Mouse (Mus musculus): ENCODE measurements at regions not wholly inside any gene's neighbourhood (a gene's known extent, or its start where the extent isn't known, plus 50 kb on each side); places are given as distances from the start of the nearest gene placed in this dataset.

GRCm38 (mm10) chr7:88544393-88544792 is 114.3 kb downstream of the Rab38 start:
- no peak overlapping the region for H3K4me3 ChIP-seq (ENCODE audit: low read depth, low read length)
- ATAC-seq (ENCODE audit: low FRiP score) (peak; percentile 77; the same call in 1 of the 2 replicates), DNase-seq (ENCODE audit: low spot score) (peak; percentile 85)
- no peak overlapping the region for H3K9ac ChIP-seq (ENCODE audit: low read depth, low read length)
- WGBS = 10% methylated on average over 4 of the region's 4 CpGs
- H3K27me3 ChIP-seq (ENCODE audit: control insufficient read depth, insufficient read depth, low read length) = no peaks in the 10 kb centered on the region
- H3K9me3 ChIP-seq (ENCODE audit: control insufficient read depth, low read length) = no peaks in the 10 kb centered on the region
- H3K36me3 ChIP-seq (ENCODE audit: control insufficient read depth, insufficient read depth, low read length) = no peaks in the 10 kb centered on the region
- no peak overlapping the region for H3K27ac ChIP-seq (ENCODE audit: low read depth, low read length)
- no peaks in the 10 kb centered on the region for H3K4me1 ChIP-seq (replicated peaks; ENCODE audit: control insufficient read depth, insufficient read depth, low read length)
- H3K4me2 ChIP-seq (replicated peaks; ENCODE audit: low read depth, low read length) = no peak overlapping the region

GRCm38 (mm10) chr7:88544976-88545654 is 115.0 kb downstream of the Rab38 start:
- H3K36me3 ChIP-seq (ENCODE audit: control insufficient read depth, insufficient read depth, low read length) = no peaks in the 10 kb centered on the region
- no peak overlapping the region for H3K9ac ChIP-seq (ENCODE audit: low read depth, low read length)
- no peak overlapping the region for H3K27ac ChIP-seq (ENCODE audit: low read depth, low read length)
- DNase-seq (ENCODE audit: low spot score) = peak; percentile 2
- no peak overlapping the region for H3K4me3 ChIP-seq (ENCODE audit: low read depth, low read length)
- ATAC-seq (ENCODE audit: low FRiP score) = no peak
- no peaks in the 10 kb centered on the region for H3K9me3 ChIP-seq (ENCODE audit: control insufficient read depth, low read length)
- 38% methylated on average over 5 of the region's 5 CpGs for WGBS
- no peaks in the 10 kb centered on the region for H3K27me3 ChIP-seq (ENCODE audit: control insufficient read depth, insufficient read depth, low read length)
- no peaks in the 10 kb centered on the region for H3K4me1 ChIP-seq (replicated peaks; ENCODE audit: control insufficient read depth, insufficient read depth, low read length)
- no peak overlapping the region for H3K4me2 ChIP-seq (replicated peaks; ENCODE audit: low read depth, low read length)

GRCm38 (mm10) chr7:88575073-88575472 is 145.0 kb downstream of the Rab38 start:
- Histone ChIP-seq H3K4me2 (replicated peaks; ENCODE audit: low read depth, low read length) (no peak overlapping the region), H3K9ac (ENCODE audit: low read depth, low read length) (no peak overlapping the region), H3K9me3 (ENCODE audit: control insufficient read depth, low read length) (no peaks in the 10 kb centered on the region), H3K4me1 (replicated peaks; ENCODE audit: control insufficient read depth, insufficient read depth, low read length) (no peaks in the 10 kb centered on the region), H3K27ac (ENCODE audit: low read depth, low read length) (no peak overlapping the region), H3K4me3 (ENCODE audit: low read depth, low read length) (no peak overlapping the region), H3K27me3 (ENCODE audit: control insufficient read depth, insufficient read depth, low read length) (no peaks in the 10 kb centered on the region), H3K36me3 (ENCODE audit: control insufficient read depth, insufficient read depth, low read length) (no peaks in the 10 kb centered on the region)
- WGBS = 70% methylated on average over 1 of the region's 1 CpGs
- DNase-seq (ENCODE audit: low spot score) (no peak), ATAC-seq (ENCODE audit: low FRiP score) (no peak)

- 86% methylated on average over 1 of the region's 1 CpGs for WGBS
- ATAC-seq (ENCODE audit: low FRiP score) = no peak
- H3K36me3 ChIP-seq (ENCODE audit: control insufficient read depth, insufficient read depth, low read length) = no peaks in the 10 kb centered on the region
- H3K4me1 ChIP-seq (replicated peaks; ENCODE audit: control insufficient read depth, insufficient read depth, low read length) = no peaks in the 10 kb centered on the region
- no peak overlapping the region for H3K4me3 ChIP-seq (ENCODE audit: low read depth, low read length)
- no peak overlapping the region for H3K9ac ChIP-seq (ENCODE audit: low read depth, low read length)
- no peak overlapping the region for H3K27ac ChIP-seq (ENCODE audit: low read depth, low read length)
- no peak overlapping the region for H3K4me2 ChIP-seq (replicated peaks; ENCODE audit: low read depth, low read length)
- no peaks in the 10 kb centered on the region for H3K9me3 ChIP-seq (ENCODE audit: control insufficient read depth, low read length)
- no peak for DNase-seq (ENCODE audit: low spot score)
- H3K27me3 ChIP-seq (ENCODE audit: control insufficient read depth, insufficient read depth, low read length) = no peaks in the 10 kb centered on the region
Measured at GRCm38 (mm10) chr7:88600781-88601180, 170.7 kb downstream of the Rab38 start.
